Mouse (Mus musculus) common myeloid progenitor, adult 5-6 weeks (primary cell): ENCODE results near the gene Dcun1d4. TPM values are rescaled to one million over a fixed set of nuclear protein-coding genes. Genes with fewer than 3 reads are reported as not detected.
"Not testable (repeated sequence)": the region's sequence is repeated elsewhere in the genome, so short reads cannot be mapped to it uniquely, and the experiment has no call there.

Source experiments
- ATAC-seq: replicated peaks from 2 replicates; pipeline ENCODE4 v1.8.0; 2016; ENCODE audit warnings: low read depth, mild to moderate bottlenecking, moderate TSS enrichment, inconsistent platforms; ENCODE audit not compliant: poor library complexity, severe bottlenecking
- total RNA-seq: library from RNA; stranded (forward); fragments of 200-1000, 187-1606 nt; gene quantifications from 2 replicates; pipeline ENCODE4 v1.2.3, GENCODE M21; 2017

Gene Dcun1d4
- 3.3 and 5.4 TPM in 2 replicates for total RNA-seq

- no peak for ATAC-seq
Measured at GRCm38 (mm10) chr5:73480700-73481099, at the start of gene Dcun1d4. Dcun1d4 (plus strand) TSS chr5:73481000.

GRCm38 (mm10) chr5:73431581-73431980, 49.2 kb upstream of the Dcun1d4 start:
- ATAC-seq: peak; percentile 87

- ATAC-seq: no peak
Measured at GRCm38 (mm10) chr5:73432805-73433204, 48.0 kb upstream of the Dcun1d4 start.

- ATAC-seq: no peak
Measured at GRCm38 (mm10) chr5:73434764-73435163, 46.0 kb upstream of the Dcun1d4 start.

- ATAC-seq: no peak
Measured at GRCm38 (mm10) chr5:73442176-73442575, 38.6 kb upstream of the Dcun1d4 start.

GRCm38 (mm10) chr5:73450276-73450675, 30.5 kb upstream of the Dcun1d4 start:
- ATAC-seq: no peak

GRCm38 (mm10) chr5:73454502-73455306, 26.1 kb upstream of the Dcun1d4 start:
- ATAC-seq: no peak

- no peak for ATAC-seq
Measured at GRCm38 (mm10) chr5:73455307-73455687, 25.5 kb upstream of the Dcun1d4 start.

GRCm38 (mm10) chr5:73468462-73469433, 12.1 kb upstream of the Dcun1d4 start:
- no peak for ATAC-seq

- ATAC-seq: no peak
Measured at GRCm38 (mm10) chr5:73474412-73475405, 6.1 kb upstream of the Dcun1d4 start.

GRCm38 (mm10) chr5:73481401-73481800, 601 bp downstream of the Dcun1d4 start:
- no peak for ATAC-seq

- ATAC-seq: not testable (repeated sequence)
Measured at GRCm38 (mm10) chr5:73482381-73482780, 1.6 kb downstream of the Dcun1d4 start.

GRCm38 (mm10) chr5:73484016-73484615, 3.3 kb downstream of the Dcun1d4 start:
- no peak for ATAC-seq

GRCm38 (mm10) chr5:73486451-73486850, 5.7 kb downstream of the Dcun1d4 start:
- ATAC-seq: no peak

- ATAC-seq: no peak
Measured at GRCm38 (mm10) chr5:73489915-73490314, 9.1 kb downstream of the Dcun1d4 start.

- ATAC-seq: peak; percentile 92
Measured at GRCm38 (mm10) chr5:73490596-73491073, 9.8 kb downstream of the Dcun1d4 start.

- ATAC-seq: no peak
Measured at GRCm38 (mm10) chr5:73491074-73491836, 10.5 kb downstream of the Dcun1d4 start.
